Mouse (Mus musculus) heart, embryonic 12.5 days (tissue): ENCODE measurements around the gene Mmgt2. TPM values are rescaled to one million over a fixed set of nuclear protein-coding genes. Genes with fewer than 3 reads are reported as not detected.

Experiments
- ATAC-seq: fragments of 200-750 bp; cut with Nextera tagmentation; 2 replicates; pipeline ENCODE4 v1.8.0; 2017; ENCODE audit warnings: moderate TSS enrichment, moderate library complexity; ENCODE audit not compliant: insufficient number of reproducible peaks, low FRiP score
- H3K27ac ChIP-seq: fragments of 300-500 bp; sonication (generic); 2 replicates; pipeline ENCODE4 v1.5.1; 2016; ENCODE audit warnings: mild to moderate bottlenecking, moderate library complexity; ENCODE audit not compliant: poor library complexity, severe bottlenecking
- H3K27me3 ChIP-seq: fragments of 300-500 bp; sonication (generic); replicated peaks from 2 replicates; pipeline ENCODE4 v1.6.1; 2016; ENCODE audit warnings: mild to moderate bottlenecking, moderate library complexity
- H3K36me3 ChIP-seq: fragments of 300-500 bp; sonication (generic); 2 replicates; pipeline ENCODE4 v1.6.1; 2016; ENCODE audit warnings: mild to moderate bottlenecking, moderate library complexity
- H3K4me1 ChIP-seq: fragments of 300-500 bp; sonication (generic); replicated peaks from 2 replicates; pipeline ENCODE4 v1.6.1; 2016; ENCODE audit warnings: mild to moderate bottlenecking
- H3K4me2 ChIP-seq: fragments of 300-500 bp; sonication (generic); 2 replicates; pipeline ENCODE4 v1.6.1; 2016; ENCODE audit warnings: mild to moderate bottlenecking, moderate library complexity
- H3K4me3 ChIP-seq: fragments of 300-500 bp; sonication (generic); 2 replicates; pipeline ENCODE4 v1.5.1; 2016; ENCODE audit warnings: mild to moderate bottlenecking
- H3K9ac ChIP-seq: fragments of 300-500 bp; sonication (generic); 2 replicates; pipeline ENCODE4 v1.6.1; 2016; ENCODE audit warnings: mild to moderate bottlenecking, moderate library complexity
- H3K9me3 ChIP-seq: fragments of 300-500 bp; sonication (generic); replicated peaks from 2 replicates; pipeline ENCODE4 v1.6.1; 2016; ENCODE audit warnings: mild to moderate bottlenecking, moderate library complexity
- WGBS: fragments of 180-500 bp; shearing (Covaris S2); methylation state at CpG from one replicate; pipeline ENCODE4 v1.1.7; 2016; 5-methylcytosine and 5-hydroxymethylcytosine counted together
- polyA plus RNA-seq: library from polyadenylated mRNA; unstranded; fragments of >200 nt; fragmentation: Nextera tagmentation; extraction: Ambion mirVana; gene quantifications from 2 replicates; pipeline ENCODE4 v1.2.1, GENCODE M21; 2016

Mmgt2 gene
- polyA plus RNA-seq, 1 experiment from 2014 or later: 58.3 TPM

DNA sequence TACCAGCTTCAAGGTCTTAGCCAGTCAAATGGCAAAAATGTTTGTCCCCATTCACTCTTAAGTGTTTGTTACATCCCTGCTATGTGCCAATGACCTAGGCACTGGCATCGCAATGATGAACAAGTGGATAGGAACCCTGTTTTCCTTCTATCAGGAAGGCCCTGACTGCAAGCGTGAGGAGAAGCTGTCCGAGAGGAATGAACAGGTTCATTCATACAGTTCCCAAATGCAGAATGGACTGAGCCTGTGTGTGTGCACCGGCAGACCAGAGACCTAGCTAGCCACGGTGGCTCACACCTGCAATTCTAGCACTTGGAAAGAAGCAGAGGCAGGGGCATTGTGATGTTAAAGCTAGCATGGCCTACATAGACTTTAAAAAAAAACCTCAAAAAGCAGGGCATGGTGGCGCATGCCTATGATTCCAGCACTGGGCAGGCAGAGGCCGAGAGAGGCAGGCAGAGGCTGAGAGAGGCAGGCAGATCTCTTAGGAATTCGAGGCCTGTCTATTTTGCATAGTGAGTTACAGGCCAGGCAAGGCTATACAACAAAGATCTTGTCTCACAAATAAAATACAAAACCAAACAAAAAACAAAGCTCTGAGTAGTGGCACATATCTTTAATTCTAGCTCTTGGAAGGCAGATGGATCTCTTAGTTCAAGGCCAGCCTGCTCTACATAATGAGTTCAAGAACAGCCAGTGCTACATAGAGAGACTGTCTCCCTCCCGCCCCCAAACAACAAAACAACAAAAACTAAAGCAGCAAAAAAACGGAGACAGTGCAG lies 41.1 kb upstream of the Mmgt2 start:
- Histone ChIP-seq H3K27me3 (no peaks in the 10 kb centered on the region), H3K27ac (peak overlapping the region; percentile 10; the same call in 1 of the 2 replicates), H3K36me3 (peaks cover 82% of the 10 kb centered on the region)

DNA sequence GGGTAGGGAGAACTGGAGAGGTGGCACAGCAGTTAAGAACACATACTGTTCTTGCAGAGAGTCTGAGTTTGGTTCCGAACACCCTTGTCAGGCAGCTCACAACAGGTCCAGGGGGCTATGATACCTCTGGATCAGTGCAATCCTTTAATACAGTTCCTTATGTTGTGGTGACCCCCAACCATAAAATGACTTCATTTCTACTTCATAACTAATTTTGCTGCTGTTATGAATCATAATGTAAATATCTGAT lies 40.6 kb upstream of the Mmgt2 start:
- Histone ChIP-seq H3K9me3 (no peaks in the 10 kb centered on the region), H3K27ac (no peak overlapping the region), H3K4me2 (no peak overlapping the region), H3K27me3 (no peaks in the 10 kb centered on the region), H3K9ac (no peak overlapping the region), H3K4me1 (peaks cover 27% of the 10 kb centered on the region), H3K36me3 (peaks cover 85% of the 10 kb centered on the region), H3K4me3 (no peak overlapping the region)
- WGBS: 92% methylated on average over 1 of the region's 1 CpGs
- no peak for ATAC-seq

More for the DNA sequence above, 41.1 kb upstream of the Mmgt2 start:
- ATAC-seq: no peak
- no peak overlapping the region for H3K9ac ChIP-seq
- H3K4me1 ChIP-seq: peaks cover 27% of the 10 kb centered on the region
- no peaks in the 10 kb centered on the region for H3K9me3 ChIP-seq
- no peak overlapping the region for H3K4me3 ChIP-seq
- no peak overlapping the region for H3K4me2 ChIP-seq
- WGBS: 68% methylated on average over 10 of the region's 10 CpGs

DNA sequence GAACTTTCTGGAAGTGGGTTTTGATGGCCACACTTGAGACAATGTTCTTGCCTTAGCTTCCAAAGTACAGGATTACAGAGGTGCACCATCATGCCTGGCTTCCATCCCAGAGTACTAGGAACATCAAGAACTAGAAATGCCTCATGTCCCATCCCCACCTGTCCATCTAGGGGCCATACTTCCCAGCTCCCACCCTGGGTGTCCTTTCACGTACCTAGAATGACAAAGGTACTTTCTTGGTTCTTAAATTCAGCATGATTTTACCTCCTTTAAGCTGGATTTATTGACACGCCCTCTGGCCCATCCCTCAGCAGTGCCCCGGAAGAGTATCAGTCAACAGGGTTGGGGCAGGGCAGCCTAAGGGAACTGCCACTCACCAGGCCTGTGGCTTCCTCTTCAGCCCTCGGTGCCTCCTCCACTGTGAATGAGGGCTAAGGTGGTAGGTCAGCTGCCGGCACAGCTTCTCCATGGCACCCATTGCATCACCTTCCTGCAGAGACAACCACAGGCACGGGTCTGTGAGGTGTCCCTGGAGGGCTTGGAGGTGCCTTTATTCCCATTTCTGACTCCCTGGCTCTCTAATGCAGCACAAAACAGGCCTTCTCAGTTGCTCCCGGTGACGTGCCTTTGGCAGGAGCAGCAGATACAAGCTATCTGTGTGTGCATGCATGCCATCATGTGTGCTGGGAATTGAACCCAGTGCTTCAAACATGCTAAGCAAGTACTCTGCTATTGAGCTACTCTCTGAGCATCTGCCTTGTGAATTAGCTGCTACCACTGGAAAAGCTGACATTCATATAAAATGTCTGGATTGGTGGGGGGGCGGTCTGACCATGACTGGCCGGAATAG lies 39.4 kb upstream of the Mmgt2 start:
- no peak for ATAC-seq

GRCm38 (mm10) chr11:62610304-62610703 lies 38.2 kb upstream of the Mmgt2 start:
- H3K36me3 ChIP-seq: peaks cover 65% of the 10 kb centered on the region
- 84% methylated on average over 6 of the region's 6 CpGs for WGBS
- ATAC-seq: no peak

More for the DNA sequence above, 39.4 kb upstream of the Mmgt2 start:
- Histone ChIP-seq H3K4me2 (no peak overlapping the region), H3K4me1 (peaks cover 29% of the 10 kb centered on the region), H3K9ac (no peak overlapping the region), H3K4me3 (no peak overlapping the region), H3K36me3 (peaks cover 77% of the 10 kb centered on the region), H3K27me3 (no peaks in the 10 kb centered on the region), H3K9me3 (no peaks in the 10 kb centered on the region), H3K27ac (no peak overlapping the region)
- WGBS: 80% methylated on average over 10 of the region's 10 CpGs

GRCm38 (mm10) chr11:62612604-62613003 lies 35.9 kb upstream of the Mmgt2 start:
- Histone ChIP-seq H3K4me3 (no peak overlapping the region), H3K9ac (no peak overlapping the region), H3K27ac (no peak overlapping the region), H3K4me1 (peaks cover 16% of the 10 kb centered on the region), H3K9me3 (no peaks in the 10 kb centered on the region), H3K36me3 (peaks cover 58% of the 10 kb centered on the region), H3K27me3 (no peaks in the 10 kb centered on the region), H3K4me2 (no peak overlapping the region)
- no peak for ATAC-seq
- 81% methylated on average over 10 of the region's 10 CpGs for WGBS

More at GRCm38 (mm10) chr11:62610304-62610703, 38.2 kb upstream of the Mmgt2 start:
- no peak overlapping the region for H3K4me2 ChIP-seq
- H3K27ac ChIP-seq: no peak overlapping the region
- H3K4me3 ChIP-seq: no peak overlapping the region
- H3K4me1 ChIP-seq: peaks cover 25% of the 10 kb centered on the region
- no peaks in the 10 kb centered on the region for H3K27me3 ChIP-seq
- H3K9ac ChIP-seq: no peak overlapping the region
- no peaks in the 10 kb centered on the region for H3K9me3 ChIP-seq

DNA sequence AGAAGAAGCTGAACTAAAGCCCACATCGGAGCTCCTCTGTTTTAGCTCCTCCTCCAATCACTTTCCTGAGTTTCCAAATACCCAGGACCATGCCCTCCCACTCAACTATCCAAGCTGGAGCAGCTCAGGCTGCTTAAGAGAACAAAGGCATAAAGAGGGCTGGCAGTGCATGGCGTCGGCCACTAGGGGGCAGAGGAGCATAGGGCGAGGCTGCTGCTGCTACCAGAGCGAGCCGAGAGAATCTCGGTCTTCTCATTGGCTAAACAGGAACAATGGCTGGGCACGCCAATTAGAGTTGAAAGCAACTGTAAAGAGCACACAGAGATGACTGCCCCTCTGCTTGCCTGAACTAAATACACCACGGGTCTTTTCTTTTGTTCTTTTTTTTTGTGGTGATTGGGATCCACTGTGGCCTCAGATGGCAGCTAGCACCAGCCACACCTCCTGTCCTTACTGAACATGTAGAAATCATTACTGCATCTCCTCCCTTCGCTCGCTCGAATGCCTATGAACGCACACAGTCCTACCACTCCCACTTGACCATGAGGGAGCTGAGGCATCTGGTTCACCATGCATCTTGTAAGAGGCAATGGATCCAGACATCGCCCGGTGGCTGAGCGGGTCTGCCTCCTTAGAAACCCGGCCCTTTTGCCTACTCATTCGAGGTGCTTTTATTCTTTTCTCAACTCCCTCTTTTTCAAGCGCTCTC lies 34.7 kb upstream of the Mmgt2 start:
- H3K27ac ChIP-seq: peak overlapping the region; percentile 22; the same call in 1 of the 2 replicates
- H3K4me3 ChIP-seq: no peak overlapping the region
- peak; percentile 88 for ATAC-seq
- peak overlapping the region; percentile 59 for H3K9ac ChIP-seq
- peaks cover 57% of the 10 kb centered on the region for H3K36me3 ChIP-seq
- H3K4me2 ChIP-seq: peak overlapping the region; percentile 44
- peaks cover 14% of the 10 kb centered on the region for H3K4me1 ChIP-seq
- H3K27me3 ChIP-seq: no peaks in the 10 kb centered on the region
- WGBS: 21% methylated on average over 19 of the region's 19 CpGs
- H3K9me3 ChIP-seq: no peaks in the 10 kb centered on the region

- no peak overlapping the region for H3K27ac ChIP-seq
- peaks cover 58% of the 10 kb centered on the region for H3K36me3 ChIP-seq
- no peak overlapping the region for H3K4me3 ChIP-seq
- H3K4me1 ChIP-seq: peaks cover 14% of the 10 kb centered on the region
- H3K27me3 ChIP-seq: no peaks in the 10 kb centered on the region
- no peak for ATAC-seq
- H3K4me2 ChIP-seq: no peak overlapping the region
- 82% methylated on average over 8 of the region's 8 CpGs for WGBS
- no peaks in the 10 kb centered on the region for H3K9me3 ChIP-seq
- H3K9ac ChIP-seq: no peak overlapping the region
Observed at GRCm38 (mm10) chr11:62614876-62615410, 33.5 kb upstream of the Mmgt2 start.

DNA sequence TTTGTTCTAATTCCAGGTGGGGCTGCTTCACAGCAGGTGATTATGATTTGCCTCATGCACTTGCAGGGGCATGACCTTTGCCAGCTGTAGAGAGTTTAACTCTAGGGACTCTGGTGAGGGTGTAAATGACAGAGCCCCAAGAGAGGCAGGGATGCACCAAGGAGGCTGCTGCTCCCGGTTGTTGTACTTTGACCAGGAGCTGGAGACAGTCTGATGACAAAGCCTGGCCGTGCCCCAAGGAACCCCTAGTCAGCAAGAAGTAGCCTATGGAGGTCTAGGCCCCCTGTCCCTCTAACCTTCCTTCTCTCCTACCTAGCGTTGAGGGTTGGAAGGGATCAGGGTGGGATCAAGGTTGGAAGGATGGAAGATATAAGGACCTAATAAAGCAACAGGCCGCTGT lies 33.0 kb upstream of the Mmgt2 start:
- Histone ChIP-seq H3K27me3 (no peaks in the 10 kb centered on the region), H3K36me3 (peaks cover 58% of the 10 kb centered on the region), H3K27ac (no peak overlapping the region), H3K4me1 (peaks cover 14% of the 10 kb centered on the region), H3K9ac (no peak overlapping the region), H3K4me3 (no peak overlapping the region), H3K4me2 (no peak overlapping the region), H3K9me3 (no peaks in the 10 kb centered on the region)
- 90% methylated on average over 4 of the region's 4 CpGs for WGBS
- no peak for ATAC-seq

DNA sequence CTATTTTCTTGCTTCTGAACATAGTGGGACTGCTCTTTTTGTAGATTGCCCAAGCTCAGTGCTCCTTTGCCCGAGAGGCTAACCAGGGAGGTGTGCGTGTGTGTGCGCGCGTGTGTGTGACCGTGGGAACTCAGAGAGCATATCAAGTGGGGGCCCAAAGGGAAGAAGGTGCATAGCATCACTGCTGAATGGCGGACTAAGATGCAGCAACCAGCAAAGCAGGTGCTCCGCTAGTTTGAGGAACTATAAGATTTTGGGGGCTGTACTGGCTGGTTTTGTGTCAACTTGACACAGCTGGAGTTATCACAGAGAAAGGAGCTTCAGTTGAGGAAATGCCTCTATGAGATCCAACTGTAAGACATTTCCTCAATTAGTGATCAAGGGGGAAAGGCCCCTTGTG lies 27.4 kb upstream of the Mmgt2 start:
- H3K27me3 ChIP-seq: no peaks in the 10 kb centered on the region
- ATAC-seq: no peak
- peaks cover 32% of the 10 kb centered on the region for H3K4me1 ChIP-seq
- H3K9me3 ChIP-seq: no peaks in the 10 kb centered on the region
- WGBS: 88% methylated on average over 8 of the region's 8 CpGs
- H3K27ac ChIP-seq: no peak overlapping the region
- H3K36me3 ChIP-seq: peaks cover 43% of the 10 kb centered on the region
- H3K4me3 ChIP-seq: no peak overlapping the region
- H3K9ac ChIP-seq: no peak overlapping the region
- no peak overlapping the region for H3K4me2 ChIP-seq

DNA sequence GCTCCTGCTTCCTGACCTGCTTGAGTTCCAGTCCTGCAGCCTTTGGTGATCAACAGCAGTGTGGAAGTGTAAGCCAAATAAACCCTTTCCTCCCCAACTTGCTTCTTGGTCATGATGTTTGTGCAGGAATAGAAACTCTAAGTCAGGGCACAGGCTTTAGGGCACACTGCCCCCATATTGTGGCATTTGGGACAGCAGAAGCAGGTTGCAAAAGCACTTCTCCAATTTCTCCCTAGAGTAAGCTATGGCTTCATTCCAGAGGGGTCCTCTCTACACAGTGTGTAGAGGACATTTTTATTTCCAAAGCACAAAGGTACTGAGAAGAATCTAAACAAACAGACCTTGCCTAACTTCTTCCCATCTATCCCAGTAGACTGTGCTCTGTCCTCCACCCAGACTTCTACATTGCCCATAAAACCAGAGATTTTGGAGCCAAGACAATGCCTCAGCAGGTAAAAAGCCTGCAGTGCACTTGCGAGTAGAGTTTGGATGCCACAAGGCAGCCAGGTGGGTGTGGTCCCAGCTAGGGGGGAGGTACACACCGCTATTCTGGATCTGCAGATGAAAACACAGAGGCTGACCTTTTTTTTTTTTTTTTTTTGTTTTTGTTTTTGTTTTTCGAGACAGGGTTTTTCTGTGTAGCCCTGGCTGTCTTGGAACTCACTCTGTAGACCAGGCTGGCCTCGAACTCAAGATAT lies 26.7 kb upstream of the Mmgt2 start:
- Histone ChIP-seq H3K27ac (no peak overlapping the region), H3K9me3 (0 out of 2 replicates have a peak, but pooled peaks cover 4% of the 10 kb centered on the region), H3K36me3 (peaks cover 48% of the 10 kb centered on the region), H3K4me1 (peaks cover 34% of the 10 kb centered on the region), H3K27me3 (no peaks in the 10 kb centered on the region), H3K4me2 (no peak overlapping the region), H3K4me3 (no peak overlapping the region), H3K9ac (no peak overlapping the region)
- ATAC-seq: no peak
- WGBS: 83% methylated on average over 4 of the region's 4 CpGs
